Mouse (Mus musculus): ENCODE measurements around the gene Ece1.
"Not testable (repeated sequence)": the region's sequence is repeated elsewhere in the genome, so short reads cannot be mapped to it uniquely, and the experiment has no call there.

The Ece1 gene

GRCm38 (mm10) chr4:137941131-137941844 lies 79.3 kb downstream of the Ece1 start:
- no peak for DNase-seq (ENCODE audit: extremely low spot score, low spot score)

- no peak for DNase-seq (ENCODE audit: extremely low spot score, low spot score)
Observed at GRCm38 (mm10) chr4:137941871-137942781, 80.1 kb downstream of the Ece1 start.

GRCm38 (mm10) chr4:137942782-137943486 lies 80.9 kb downstream of the Ece1 start:
- no peak for DNase-seq (ENCODE audit: extremely low spot score, low spot score)

- DNase-seq (ENCODE audit: extremely low spot score, low spot score) = no peak
Observed at GRCm38 (mm10) chr4:137943540-137943939, 81.5 kb downstream of the Ece1 start.

- DNase-seq (ENCODE audit: extremely low spot score, low spot score) = no peak
Observed at GRCm38 (mm10) chr4:137945376-137945775, 83.3 kb downstream of the Ece1 start.

GRCm38 (mm10) chr4:137946419-137946818 lies 84.4 kb downstream of the Ece1 start:
- DNase-seq (ENCODE audit: extremely low spot score, low spot score) = no peak

- peak; percentile 81 for DNase-seq (ENCODE audit: extremely low spot score, low spot score)
Observed at GRCm38 (mm10) chr4:137952840-137953239, 90.8 kb downstream of the Ece1 start.

GRCm38 (mm10) chr4:137954184-137954583 lies 92.1 kb downstream of the Ece1 start:
- DNase-seq (ENCODE audit: extremely low spot score, low spot score) = no peak

- no peak for DNase-seq (ENCODE audit: extremely low spot score, low spot score)
Observed at GRCm38 (mm10) chr4:137954926-137955396, 92.9 kb downstream of the Ece1 start.

GRCm38 (mm10) chr4:137956260-137956659 lies 94.2 kb downstream of the Ece1 start:
- no peak for DNase-seq (ENCODE audit: extremely low spot score, low spot score)

- DNase-seq (ENCODE audit: extremely low spot score, low spot score) = no peak
Observed at GRCm38 (mm10) chr4:137959889-137960665, 98.0 kb downstream of the Ece1 start.

GRCm38 (mm10) chr4:137960757-137961156 lies 98.7 kb downstream of the Ece1 start:
- DNase-seq (ENCODE audit: extremely low spot score, low spot score) = no peak

- no peak for DNase-seq (ENCODE audit: extremely low spot score, low spot score)
Observed at GRCm38 (mm10) chr4:137962643-137963350, 100.8 kb downstream of the Ece1 start.

GRCm38 (mm10) chr4:137963431-137963830 lies 101.4 kb downstream of the Ece1 start:
- no peak for DNase-seq (ENCODE audit: extremely low spot score, low spot score)

- peak; percentile 75 for DNase-seq (ENCODE audit: extremely low spot score, low spot score)
Observed at GRCm38 (mm10) chr4:137963881-137964584, 102.0 kb downstream of the Ece1 start.

GRCm38 (mm10) chr4:137964585-137964930 lies 102.5 kb downstream of the Ece1 start:
- no peak for DNase-seq (ENCODE audit: extremely low spot score, low spot score)

- DNase-seq (ENCODE audit: extremely low spot score, low spot score) = peak; percentile 78
Observed at GRCm38 (mm10) chr4:137968203-137968602, 106.2 kb downstream of the Ece1 start.

GRCm38 (mm10) chr4:137970623-137971199 lies 108.7 kb downstream of the Ece1 start:
- not testable (repeated sequence) for DNase-seq (ENCODE audit: extremely low spot score, low spot score)

- not testable (repeated sequence) for DNase-seq (ENCODE audit: extremely low spot score, low spot score)
Observed at GRCm38 (mm10) chr4:137974856-137975432, 112.9 kb downstream of the Ece1 start.

Measured in neural tube, embryonic 10.5 days (tissue).